Mouse (Mus musculus) ovary, adult 18-20 months (tissue): ENCODE measurements at regions not wholly inside any gene's neighbourhood (a gene's known extent, or its start where the extent isn't known, plus 50 kb on each side); places are given as distances from the start of the nearest gene placed in this dataset.

Experiments
- DNase-seq: peaks from one replicate; pipeline ENCODE4 v3.0.0; 2022; ENCODE audit warnings: low spot score, mixed read lengths

DNA sequence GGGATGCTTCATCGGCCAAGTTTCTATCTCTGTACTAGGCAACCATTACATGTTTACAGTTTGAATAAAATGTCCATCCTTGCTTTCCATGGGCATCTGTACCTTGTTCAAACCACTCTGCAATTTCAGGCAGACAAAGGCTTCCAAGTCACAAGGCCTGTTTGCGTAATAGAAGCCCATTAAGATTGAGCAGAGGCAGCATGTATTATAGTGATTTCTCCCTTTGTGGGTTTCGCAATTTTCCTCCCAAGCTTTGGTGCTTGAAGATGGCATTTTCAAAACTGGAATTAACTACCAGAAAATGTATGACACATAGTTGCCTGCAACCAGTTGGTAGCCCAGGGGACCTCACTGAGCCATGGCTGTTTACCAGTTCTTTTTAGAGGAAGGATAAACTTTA lies 158.9 kb upstream of the Pkn2 start:
- DNase-seq, result no peak

DNA sequence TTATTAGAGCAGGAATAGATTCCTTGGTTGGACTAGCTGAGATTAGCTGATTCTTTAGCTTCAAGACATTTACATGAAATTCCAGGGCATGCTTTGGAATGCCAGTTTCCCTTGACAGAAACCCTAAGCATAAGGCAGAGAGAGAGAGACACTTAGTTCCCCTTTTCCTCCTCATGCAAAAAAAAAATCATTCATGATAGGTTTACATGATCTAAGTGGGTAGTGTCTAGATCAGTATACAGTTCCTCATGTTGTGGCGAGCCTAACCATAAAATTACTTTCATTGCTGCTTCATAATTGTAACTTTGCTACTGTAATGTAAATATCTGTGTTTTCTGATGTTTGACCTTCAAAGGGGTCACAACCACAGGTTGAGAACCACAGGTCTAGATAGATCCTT lies 154.3 kb upstream of the Pkn2 start:
- no peak for DNase-seq

DNA sequence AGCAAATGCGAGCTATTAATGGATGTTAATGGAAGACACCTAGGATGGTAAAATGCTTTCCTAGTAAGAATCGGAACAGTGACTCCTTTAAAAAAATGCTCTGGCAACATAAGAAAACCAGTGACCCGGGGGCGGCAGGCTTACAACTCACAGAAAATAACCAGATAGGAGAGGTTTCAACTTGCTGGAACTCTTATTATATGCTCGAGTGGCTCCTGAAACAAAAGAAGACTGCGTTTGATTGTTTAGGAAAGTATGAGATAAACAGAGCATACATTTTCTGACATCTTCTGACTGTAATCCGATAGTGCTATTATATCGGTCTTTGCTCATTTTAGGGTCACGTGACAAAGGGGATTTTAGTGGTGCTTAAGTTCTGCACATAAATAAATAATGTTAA lies 152.8 kb upstream of the Pkn2 start:
- no peak for DNase-seq

DNA sequence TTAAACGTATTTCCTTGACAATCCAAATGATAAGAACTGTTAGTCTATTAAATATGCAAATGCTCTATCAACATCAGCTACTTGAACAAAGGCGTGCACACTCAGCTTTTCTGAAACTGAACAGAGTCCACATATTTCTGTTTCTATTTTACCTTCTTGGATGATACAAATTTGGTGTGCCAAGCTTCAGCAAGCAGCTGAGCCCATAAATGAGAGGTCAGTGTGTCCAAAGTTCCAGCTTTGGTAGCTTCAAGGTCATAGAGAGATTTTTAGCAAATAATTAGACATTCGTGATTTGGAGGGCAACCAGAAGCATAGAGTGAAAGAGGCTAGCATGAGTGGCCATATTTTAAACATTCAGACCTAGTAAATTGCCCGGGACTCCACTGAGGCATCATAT lies 140.7 kb upstream of the Pkn2 start:
- no peak for DNase-seq

DNA sequence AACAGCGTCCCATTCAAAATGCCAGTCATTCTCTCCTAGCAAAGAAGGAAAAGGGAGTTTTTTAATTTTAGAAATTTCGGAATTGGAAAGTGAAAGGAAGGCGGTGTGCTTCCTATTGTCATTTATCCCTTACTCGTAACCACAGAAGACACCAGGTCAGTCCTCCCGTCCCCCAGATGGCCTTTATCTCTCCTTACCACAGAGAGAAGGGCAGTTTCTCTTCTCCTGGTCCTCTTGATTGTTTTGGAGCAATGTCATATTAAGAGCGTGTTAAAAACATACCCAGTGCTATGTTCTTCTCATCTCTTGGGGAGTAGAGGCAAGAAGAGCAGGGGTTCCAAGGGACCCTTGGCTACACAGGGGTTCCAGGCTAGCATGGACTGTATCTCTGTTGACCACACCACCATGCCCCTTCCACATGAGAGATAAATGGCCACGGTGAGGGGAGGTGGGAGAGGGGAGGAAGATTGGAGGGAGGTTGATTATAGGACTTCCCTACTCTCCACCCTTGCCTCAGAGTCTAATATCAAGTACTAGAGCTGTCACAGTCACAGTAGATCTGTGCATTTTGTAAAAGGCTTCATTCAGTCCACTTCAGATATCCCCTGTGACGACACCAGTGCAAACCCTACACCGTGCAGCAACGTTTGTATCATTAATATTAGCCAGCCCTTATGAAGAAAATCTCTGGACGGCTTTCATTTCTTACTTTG lies 139.5 kb upstream of the Pkn2 start:
- no peak for DNase-seq

DNA sequence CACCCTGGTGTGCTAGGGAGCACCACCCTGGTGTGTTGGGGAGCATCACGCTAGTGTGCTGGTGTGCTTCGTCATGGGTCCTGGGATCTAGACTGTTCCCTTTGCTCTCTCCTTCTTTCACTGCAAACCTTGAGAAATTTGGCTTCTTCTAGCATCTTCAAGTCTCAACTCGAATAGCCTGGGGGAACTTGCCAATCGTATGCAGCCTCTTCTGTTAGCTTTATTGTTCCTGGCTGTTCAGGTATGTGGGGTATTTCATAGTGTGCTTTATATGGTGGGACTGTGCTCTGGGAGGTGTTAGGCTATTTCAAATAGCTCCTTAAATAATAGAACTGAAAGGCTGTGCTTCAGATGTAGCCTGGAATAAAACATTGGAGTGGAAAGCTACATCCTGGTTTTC lies 135.7 kb upstream of the Pkn2 start:
- no peak for DNase-seq

DNA sequence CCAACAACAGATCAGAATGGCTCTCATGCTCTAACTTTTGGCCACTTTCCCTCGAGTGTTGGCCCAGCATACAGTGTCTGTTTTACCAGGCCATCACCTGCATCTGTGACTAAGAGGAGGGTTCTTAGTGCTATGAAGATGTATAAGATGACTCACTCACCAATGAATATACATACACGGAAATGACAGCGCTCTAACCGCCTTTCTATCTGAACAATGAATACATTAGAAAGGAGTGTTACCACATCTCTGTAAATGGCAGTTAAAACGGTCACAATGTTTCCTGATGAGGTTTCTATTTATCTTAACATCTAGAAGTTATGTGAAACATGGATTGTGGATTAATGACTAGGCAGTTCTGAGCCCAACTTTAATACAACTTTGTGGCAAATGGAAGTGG lies 135.0 kb upstream of the Pkn2 start:
- no peak for DNase-seq

DNA sequence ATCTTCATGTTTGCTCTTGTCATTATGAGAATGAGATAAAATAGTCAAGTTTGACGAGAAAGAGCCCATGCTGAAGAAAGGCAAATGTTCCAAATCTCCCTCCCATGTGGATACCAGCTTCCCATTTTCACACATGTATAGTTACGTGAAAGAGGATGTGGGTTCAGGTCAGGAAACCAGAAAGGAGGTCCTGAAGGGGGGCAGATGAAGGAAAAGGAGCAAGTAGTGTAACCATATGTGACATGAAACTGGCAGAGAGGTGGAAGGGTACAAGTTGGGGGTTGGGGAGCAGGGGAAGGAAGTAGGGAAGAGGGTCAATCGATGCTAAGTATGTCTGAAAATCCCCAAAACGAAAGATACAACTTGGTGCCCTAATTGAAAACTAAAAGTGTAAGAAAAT lies 132.6 kb upstream of the Pkn2 start:
- DNase-seq, result no peak

DNA sequence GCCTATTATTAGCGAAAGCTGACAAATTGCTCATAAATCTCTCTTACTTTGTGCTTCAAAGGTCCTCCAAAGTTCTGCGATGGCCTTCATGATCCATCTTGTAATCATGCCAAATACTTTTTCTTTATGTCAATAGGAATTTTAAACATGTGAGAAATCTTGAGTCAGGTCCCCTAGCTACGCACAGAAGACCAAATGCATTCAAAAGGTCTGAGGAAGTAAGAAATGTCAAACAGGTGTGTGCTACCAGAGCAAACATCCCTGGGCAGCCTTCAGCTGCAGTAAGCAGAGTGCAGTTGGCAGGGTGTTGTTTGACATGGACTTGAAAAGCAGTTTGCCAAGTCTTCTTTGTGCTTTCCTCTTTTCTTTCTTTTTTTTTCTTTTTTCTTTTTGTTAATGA lies 125.2 kb upstream of the Pkn2 start:
- no peak for DNase-seq

DNA sequence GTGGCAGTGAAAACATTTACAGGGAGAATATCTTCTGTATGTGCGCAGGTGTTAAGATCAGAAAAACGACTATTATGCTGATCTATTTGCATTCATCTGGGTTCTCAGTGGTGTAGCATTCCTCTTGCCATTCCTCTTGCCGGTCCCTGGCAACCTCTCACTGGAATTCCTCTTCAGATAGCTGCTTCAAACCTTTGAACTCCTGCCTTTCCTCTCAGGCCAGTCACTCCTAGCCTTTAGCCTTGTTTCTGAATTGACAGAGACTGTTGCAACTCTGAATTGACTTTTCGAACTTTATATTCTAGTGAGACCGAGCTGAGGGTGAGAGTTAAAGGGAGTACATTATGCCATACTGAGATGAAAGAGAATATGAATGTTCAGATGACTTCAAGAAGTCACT lies 120.1 kb upstream of the Pkn2 start:
- DNase-seq, result no peak

DNA sequence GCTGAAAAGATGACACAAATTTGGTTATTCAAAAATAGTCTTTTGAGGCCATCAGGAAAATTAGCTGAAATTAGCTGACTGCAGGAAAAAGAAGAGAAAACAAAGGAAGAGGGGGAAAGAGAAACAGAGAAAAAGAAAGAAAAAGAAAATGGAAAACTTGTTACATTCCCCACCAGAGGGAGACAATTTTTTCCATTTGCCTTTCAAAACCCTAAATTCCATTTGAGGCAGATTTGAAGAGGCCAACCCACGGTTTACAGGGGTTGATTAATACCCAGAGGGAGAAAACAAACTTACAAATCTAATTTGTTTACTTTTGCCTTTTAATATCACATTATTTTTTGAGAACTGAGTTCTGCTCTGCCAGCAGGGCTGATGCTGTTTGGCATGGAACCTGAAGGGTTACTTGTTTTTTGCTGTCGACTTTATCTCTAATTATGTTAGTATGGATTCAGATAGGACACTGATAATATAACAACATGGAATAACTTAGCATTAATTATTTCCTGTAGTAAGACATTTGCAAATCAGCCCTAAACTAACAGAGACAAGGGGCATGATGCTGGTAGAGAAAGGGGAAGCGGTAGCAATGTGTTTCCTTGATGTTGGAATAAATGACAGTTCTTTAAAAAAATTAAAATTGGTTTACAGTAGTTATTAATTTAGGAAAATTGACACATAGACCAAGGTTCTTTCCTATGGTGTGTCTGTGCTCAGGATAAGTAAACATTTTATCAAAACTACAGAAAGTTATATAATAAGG lies 114.4 kb upstream of the Pkn2 start:
- no peak for DNase-seq

DNA sequence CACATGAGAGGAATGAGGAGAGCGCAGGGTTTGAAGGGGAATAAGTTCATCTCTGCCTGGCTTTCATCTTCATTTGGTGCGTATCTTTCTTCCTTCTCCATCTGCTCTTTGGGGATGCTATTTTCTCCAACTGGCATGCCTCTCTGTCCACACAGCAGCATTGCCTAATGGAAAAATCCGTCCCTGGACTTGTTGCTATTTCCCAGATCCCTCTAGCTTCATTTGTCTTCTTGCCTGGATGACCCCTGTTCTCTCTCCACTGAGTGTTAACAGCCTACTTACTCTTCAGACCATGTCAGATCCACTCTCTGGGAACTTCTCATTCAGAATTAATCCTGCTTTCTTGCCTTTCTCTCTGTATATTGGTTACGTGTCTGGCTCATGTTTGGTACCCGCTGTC lies 102.7 kb upstream of the Pkn2 start:
- DNase-seq, result no peak

DNA sequence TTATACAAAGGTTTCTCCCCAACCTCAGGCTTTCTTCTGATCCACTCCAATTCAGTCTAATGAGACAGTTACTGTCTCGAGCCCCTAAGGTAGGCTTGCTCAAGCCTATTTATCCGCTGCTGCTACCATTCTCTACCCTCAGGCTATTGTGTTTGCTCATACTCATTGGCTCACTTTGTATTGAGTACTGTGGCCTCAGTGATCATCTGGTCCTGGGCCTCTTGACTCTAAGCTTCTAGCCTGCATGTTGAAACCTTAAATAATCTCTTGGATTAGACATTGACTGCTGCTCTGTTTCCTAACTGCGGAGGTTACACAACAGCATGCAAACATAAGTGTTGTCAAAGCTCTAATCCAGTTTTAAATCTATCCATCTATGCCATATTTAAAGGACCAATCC lies 99.4 kb upstream of the Pkn2 start:
- no peak for DNase-seq

DNA sequence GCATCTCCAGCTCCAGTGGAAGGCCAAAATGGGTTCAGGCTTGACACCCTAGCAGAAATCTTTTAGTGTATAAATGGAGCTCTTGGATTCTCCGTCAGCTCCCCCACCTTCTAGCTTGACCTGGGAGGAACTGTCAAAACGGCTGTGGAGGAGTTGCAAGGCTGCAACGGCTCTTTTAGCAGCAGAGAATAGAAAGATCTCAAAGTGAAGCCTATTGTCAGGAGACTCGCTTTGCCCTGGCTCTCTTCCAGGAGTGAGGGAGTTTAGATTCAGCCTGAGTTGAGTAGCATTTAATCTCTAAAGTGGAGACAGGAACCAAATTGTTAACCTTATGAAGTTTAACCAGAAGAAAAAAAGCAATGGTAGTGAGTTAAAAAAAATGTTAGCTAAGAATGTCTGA lies 97.4 kb upstream of the Pkn2 start:
- DNase-seq, result peak; percentile 22

DNA sequence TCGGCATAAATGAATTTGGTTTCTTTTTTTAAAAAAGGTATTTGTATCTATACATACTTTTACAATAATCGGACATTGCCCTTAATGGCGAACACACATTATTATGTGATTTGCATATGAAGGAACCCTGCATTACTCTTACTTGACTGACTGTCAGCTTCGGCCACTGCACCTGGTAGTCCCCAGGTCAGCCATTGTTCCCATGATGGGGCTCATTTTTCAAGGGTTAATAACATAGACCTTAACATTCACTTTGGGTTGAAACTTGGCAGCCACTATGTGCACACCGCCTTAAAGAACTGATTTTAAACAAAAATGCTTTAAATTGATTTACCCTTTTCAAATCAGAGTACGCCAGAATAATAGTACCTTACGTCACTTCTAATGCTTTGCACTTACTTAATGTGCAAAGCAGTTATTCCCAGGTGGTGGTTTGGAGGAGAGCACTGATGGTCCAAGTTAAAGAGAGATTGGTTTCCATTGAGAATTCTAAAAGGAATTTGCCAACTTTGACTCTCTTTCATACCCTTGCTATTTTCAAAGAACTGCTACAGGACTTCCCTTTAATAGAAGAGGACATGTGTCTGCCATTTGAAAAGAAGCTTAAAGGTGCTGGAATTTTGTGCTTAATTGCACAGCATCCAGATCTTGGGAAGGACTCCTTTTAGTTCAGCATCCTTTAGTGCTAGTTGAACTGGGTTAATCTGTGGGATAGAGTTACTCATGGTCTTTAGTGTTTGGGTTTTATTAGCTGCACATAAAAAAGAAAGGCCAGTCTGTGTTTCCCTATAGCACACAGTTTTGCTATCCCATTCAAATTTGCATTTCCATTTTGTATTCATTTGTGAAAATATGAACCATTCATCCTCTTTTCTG lies 95.0 kb upstream of the Pkn2 start:
- DNase-seq, result no peak

DNA sequence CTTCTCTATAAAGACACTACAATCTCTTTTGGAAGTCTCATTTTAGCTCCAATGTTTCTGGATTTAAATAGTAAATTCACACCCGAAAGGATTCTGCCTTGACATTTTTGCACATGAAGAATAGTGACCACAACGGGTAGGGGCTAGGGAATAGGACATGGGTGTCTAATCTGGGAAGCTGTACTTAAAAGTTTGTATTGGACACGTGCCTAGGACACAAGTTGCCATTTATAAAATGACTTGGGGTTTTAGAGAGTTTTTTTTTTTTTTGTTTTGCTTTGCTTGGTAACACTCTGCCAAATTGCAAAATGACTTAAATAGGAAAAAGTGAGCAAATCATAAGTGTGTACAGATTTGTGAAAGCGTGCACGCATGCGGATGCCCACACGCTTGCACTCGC lies 93.8 kb upstream of the Pkn2 start:
- DNase-seq, result no peak

DNA sequence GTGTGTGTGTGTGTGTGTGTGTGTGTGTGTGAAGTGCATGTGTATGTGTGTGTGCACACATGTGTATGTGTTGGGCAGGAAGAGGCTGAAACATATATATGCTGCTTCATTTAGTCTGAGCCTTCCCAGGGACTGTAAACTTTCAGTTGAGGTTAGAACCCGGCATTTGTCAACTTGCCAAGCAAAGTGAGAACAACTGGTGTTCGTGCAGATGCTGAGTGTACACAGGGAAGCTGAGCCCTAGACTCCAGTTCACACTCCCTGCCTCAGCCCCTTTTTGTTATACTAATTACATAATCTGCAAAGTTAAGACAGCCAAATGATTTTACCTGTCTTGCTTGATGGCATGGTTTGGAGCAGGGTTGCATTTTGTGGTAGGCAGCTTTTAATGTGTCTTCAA lies 87.7 kb upstream of the Pkn2 start:
- no peak for DNase-seq

DNA sequence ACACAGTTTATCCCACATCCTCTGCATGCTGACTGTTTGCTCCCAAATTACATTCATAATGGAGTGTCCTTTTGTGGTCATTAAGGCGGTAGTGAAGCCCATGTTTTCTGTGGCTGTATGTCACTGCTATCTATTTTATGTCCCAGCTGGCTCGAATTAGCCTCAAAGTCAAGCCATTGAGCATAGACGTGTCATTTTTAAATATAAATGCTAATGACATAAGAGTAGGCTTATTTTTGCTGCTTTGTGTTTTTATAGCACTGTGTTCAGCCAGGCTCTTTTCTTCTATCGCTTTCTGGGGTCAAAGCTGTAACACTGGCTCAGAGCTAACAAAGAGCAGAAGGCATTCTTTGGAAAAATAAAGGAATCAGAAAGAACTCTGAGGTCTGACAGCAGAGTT lies 83.8 kb upstream of the Pkn2 start:
- no peak for DNase-seq

DNA sequence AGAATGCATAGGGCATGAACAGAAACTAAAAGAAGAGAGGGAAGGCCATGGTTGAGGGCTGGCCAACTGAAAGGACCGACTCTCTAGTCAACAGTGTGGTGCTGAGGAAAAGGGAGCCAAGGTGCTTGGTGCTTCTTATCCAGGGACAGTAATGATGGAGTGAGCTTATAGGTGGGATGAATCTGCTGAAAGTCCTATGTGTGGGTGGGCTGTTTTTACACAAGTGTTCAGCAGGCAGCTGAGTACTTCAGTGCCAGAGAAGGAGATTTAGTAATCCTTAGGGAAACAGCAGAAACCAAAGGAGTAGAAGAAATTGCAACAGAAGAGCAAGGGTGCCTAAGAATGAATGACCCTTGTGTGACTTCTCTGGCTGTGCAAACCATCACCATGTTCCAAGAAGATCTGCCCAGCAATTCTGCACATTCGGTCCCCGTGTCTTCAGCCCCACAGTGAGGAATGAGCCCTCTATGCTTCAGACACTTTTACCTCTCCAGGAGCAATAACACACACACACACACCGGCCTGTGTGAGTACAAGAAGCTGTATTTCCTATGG lies 82.1 kb upstream of the Pkn2 start:
- no peak for DNase-seq

DNA sequence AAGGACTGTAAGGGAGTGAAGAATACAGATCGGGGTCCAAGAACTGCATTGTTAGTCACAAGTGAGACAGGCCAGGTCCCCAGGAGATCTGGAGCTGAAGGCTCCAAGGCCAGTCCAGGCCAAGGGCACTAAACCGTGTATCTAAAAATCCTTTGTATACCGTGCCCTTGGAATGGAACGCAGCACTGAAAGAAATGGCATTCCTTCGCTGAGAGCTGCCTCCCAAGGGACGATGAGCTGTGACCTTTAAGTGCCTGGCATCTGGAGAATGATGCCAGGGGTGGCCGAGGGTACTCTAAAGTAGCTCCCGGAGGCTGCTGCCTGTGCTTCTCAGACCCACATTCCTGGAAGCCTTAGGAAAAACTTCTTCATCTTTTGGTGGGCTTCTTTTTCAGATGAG lies 76.0 kb upstream of the Pkn2 start:
- no peak for DNase-seq

DNA sequence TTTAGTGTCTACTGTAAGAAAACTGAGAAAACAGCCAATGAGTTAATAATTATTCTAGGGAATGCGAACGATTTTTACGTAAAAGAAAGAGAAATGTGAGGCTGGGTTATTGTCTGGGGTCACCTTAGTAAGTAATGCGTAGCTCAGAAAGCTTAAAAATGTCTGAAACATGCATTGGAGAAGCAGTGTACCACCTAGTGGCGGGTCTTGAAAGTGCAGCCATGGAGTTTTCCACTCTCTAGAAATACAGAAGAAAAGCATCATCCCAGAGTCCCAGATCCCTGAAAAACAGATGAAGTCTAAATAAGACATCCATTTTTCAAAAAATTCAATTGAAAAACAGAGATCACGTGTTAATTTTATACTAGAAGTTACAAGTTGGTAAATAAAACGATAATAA lies 67.0 kb upstream of the Pkn2 start:
- DNase-seq, result no peak

DNA sequence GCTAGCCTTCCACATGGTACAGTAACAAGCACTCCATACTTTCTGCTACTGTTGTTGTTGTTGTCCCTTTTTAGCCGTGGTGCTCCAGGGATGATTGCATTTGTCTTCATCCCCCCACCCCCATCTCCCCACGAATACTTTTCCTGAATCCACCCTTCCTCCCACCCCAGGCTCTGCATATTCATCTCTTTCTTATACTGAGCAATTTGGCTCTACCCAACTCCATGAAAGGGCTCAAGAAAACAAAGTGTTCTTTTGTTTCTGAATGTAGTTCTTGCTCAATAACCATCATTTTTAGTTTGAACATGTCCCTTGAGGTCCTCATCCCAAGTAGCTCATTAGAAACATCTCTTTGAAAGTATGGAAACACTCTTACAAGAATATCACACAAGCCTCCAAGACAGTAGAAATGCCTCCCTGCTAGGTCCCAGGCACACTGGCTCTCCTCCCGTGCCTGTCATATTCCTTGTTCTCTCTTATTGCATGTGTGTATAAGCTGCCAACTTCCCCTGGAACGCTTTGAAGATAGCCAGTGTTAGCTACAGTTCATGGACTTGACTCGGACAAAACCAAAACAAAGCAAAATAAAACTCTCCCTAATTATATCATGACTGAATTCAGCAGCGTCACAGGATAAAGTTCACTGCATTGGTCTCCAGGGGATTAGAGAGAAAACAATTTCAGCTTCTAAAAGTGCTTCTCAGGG lies 59.7 kb upstream of the Pkn2 start:
- DNase-seq, result peak; percentile 40
